Mouse (Mus musculus): ENCODE data around the gene Slc4a7. TPM values are rescaled to one million over a fixed set of nuclear protein-coding genes. Genes with fewer than 3 reads are reported as not detected.

Slc4a7 gene
- polyA plus RNA-seq, 1 experiment from 2014 or later, result 10.5 TPM

- no peaks in the 10 kb centered on the region for H3K4me1 ChIP-seq (replicated peaks; ENCODE audit: insufficient read depth, low read length)
- 56% methylated on average over 1 of the region's 1 CpGs for WGBS
- H3K4me3 ChIP-seq (replicated peaks; ENCODE audit: low read depth, low read length), result no peak overlapping the region
- H3K27me3 ChIP-seq (ENCODE audit: insufficient read depth, low read length), result no peaks in the 10 kb centered on the region
- DNase-seq (ENCODE audit: low spot score), result no peak
- H3K36me3 ChIP-seq (ENCODE audit: insufficient read depth, low read length), result no peaks in the 10 kb centered on the region
- H3K9me3 ChIP-seq (replicated peaks; ENCODE audit: low read length), result no peaks in the 10 kb centered on the region
- no peak for TF ChIP-seq CTCF (IDR thresholded peaks at IDR 0.05; ENCODE audit: low read depth)
- no peak overlapping the region for H3K27ac ChIP-seq
- no peak overlapping the region for H3K4me2 ChIP-seq (ENCODE audit: low read length)
- no peak overlapping the region for H3K9ac ChIP-seq (ENCODE audit: low read depth, low read length)
- ATAC-seq (replicated peaks; ENCODE audit: low FRiP score, low read depth), result no peak
Observed at GRCm38 (mm10) chr14:14838109-14838508, 136.0 kb downstream of the Slc4a7 start.

- ATAC-seq (replicated peaks; ENCODE audit: low FRiP score, low read depth), result no peak
- Histone ChIP-seq H3K4me1 (replicated peaks; ENCODE audit: insufficient read depth, low read length) (no peaks in the 10 kb centered on the region), H3K4me2 (ENCODE audit: low read length) (no peak overlapping the region), H3K4me3 (replicated peaks; ENCODE audit: low read depth, low read length) (no peak overlapping the region), H3K27ac (no peak overlapping the region), H3K9ac (ENCODE audit: low read depth, low read length) (no peak overlapping the region), H3K9me3 (replicated peaks; ENCODE audit: low read length) (no peaks in the 10 kb centered on the region), H3K27me3 (ENCODE audit: insufficient read depth, low read length) (no peaks in the 10 kb centered on the region), H3K36me3 (ENCODE audit: insufficient read depth, low read length) (no peaks in the 10 kb centered on the region)
- DNase-seq (ENCODE audit: low spot score), result no peak
- 67% methylated on average over 8 of the region's 8 CpGs for WGBS
- TF ChIP-seq CTCF (IDR thresholded peaks at IDR 0.05; ENCODE audit: low read depth), result no peak
Observed at GRCm38 (mm10) chr14:14842734-14843530, 140.9 kb downstream of the Slc4a7 start.

Other genes with a start within 250 kb of the Slc4a7 start
- 0.01 TPM in 1 of 2 replicates, not detected in the other for gene Nek10, start 101.1 kb downstream of the Slc4a7 start, polyA plus RNA-seq (2015; fragmentation: Nextera tagmentation; extraction: Ambion mirVana)

Data from kidney, postnatal 0 days (tissue).